Mouse (Mus musculus): Measurements from ENCODE around the gene Gas7.

GRCm38 (mm10) chr11:67468846-67469245, 13.6 kb downstream of the Gas7 start:
- no peak for TF ChIP-seq CTCF (IDR thresholded peaks at IDR 0.05; ENCODE audit: low read depth)
- no peak for TF ChIP-seq EP300 (IDR thresholded peaks at IDR 0.05; ENCODE audit: low read depth)
